10 mouse cellular contexts compared by ENCODE assay signal in genomic region chr19:4059069-4059740, GRCm38 (mm10). TPM values are rescaled to one million over a fixed set of nuclear protein-coding genes. Genes with fewer than 3 reads are reported as not detected.
A peak's percentile ranks its signal among the peaks of the same experiment; 100 is the strongest.
DNase-seq lines count a peak whose midpoint lies in the region; ATAC-seq and TF ChIP-seq lines count a peak whose summit lies in the region.
"Had no signal": no experiment of that assay in that cellular context is flagged by ENCODE, and none has a peak within 500 bp of the region (broad histone marks: within the 10 kb centered on the region; RNA-seq: fewer than 3 reads in every experiment).

TSS of gene Gstp3 (minus strand) at chr19:4059569.

- no peak within 1 kb of the TSS for H3K27ac ChIP-seq in heart, embryonic 14.5 days (replicated peaks in 1 of 2; ENCODE audit: control insufficient read depth in 1 of 2, insufficient read depth in 1 of 2, low read depth in 2 of 2, low read length in 2 of 2)
- no peak within 1 kb of the TSS for H3K27ac ChIP-seq in midbrain, embryonic 16.5 days (ENCODE audit: low read length)
- H3K27ac ChIP-seq: hindbrain, embryonic 10.5 days; macrophage had no signal

- no peak for DNase-seq in heart, adult 8-10 months (ENCODE audit: low spot score)
- no peak for DNase-seq in lung, adult 2 months
- peak; percentile 62 for DNase-seq in thymus, postnatal 0 days (ENCODE audit: low spot score)
- DNase-seq in layer of hippocampus, postnatal 25 days (ENCODE audit: extremely low spot score in 1 of 2, low spot score in 1 of 2) = no peak
- DNase-seq in kidney, adult 18-20 months = no peak

- 73% methylated on average over 15 of the region's 15 CpGs for WGBS in heart, embryonic 14.5 days
- WGBS in lung, adult 2 months = 54% methylated on average over 15 of the region's 15 CpGs
- 87% methylated on average over 15 of the region's 15 CpGs for WGBS in midbrain, embryonic 16.5 days

- H3K4me2 ChIP-seq in heart, embryonic 14.5 days (ENCODE audit: low read length) = no peak within 1 kb of the TSS
- no peak within 1 kb of the TSS for H3K4me2 ChIP-seq in midbrain, embryonic 16.5 days (ENCODE audit: low read length)

- no peak within 1 kb of the TSS for H3K9ac ChIP-seq in heart, embryonic 14.5 days (ENCODE audit: low read length)
- H3K9ac ChIP-seq in midbrain, embryonic 16.5 days (ENCODE audit: low read depth, low read length) = no peak within 1 kb of the TSS

- H3K4me1 ChIP-seq in heart, embryonic 14.5 days (ENCODE audit: control insufficient read depth in 2 of 2, insufficient read depth in 2 of 2, low read length in 2 of 2) = peaks cover 10 to 13% of the 10 kb centered on the region in 2 experiments
- peaks cover 4% of the 10 kb centered on the region; the same call in 1 of the 2 replicates for H3K4me1 ChIP-seq in lung, adult 2 months (ENCODE audit: control insufficient read depth, insufficient read depth, low read length)
- H3K4me1 ChIP-seq in midbrain, embryonic 16.5 days (ENCODE audit: control insufficient read depth, insufficient read depth, low read length) = no peaks in the 10 kb centered on the region

- H3K36me3 ChIP-seq in heart, embryonic 14.5 days (ENCODE audit: control insufficient read depth, insufficient read depth, low read length) = no peaks in the 10 kb centered on the region
- no peaks in the 10 kb centered on the region for H3K36me3 ChIP-seq in midbrain, embryonic 16.5 days (ENCODE audit: control insufficient read depth, insufficient read depth, low read length)
- H3K36me3 ChIP-seq: hindbrain, embryonic 10.5 days had no signal

- no peak within 1 kb of the TSS for H3K4me3 ChIP-seq in heart, embryonic 14.5 days (ENCODE audit: control insufficient read depth in 1 of 2, insufficient read depth in 1 of 2, low read depth in 1 of 2, low read length in 2 of 2)
- H3K4me3 ChIP-seq in lung, adult 2 months (replicated peaks; ENCODE audit: extremely low read depth, low read depth, low read length) = no peak within 1 kb of the TSS
- no peak within 1 kb of the TSS for H3K4me3 ChIP-seq in midbrain, embryonic 16.5 days (ENCODE audit: low read depth, low read length)
- H3K4me3 ChIP-seq: hindbrain, embryonic 10.5 days had no signal

- ATAC-seq in heart, embryonic 14.5 days (ENCODE audit: insufficient number of reproducible peaks, insufficient read depth, low FRiP score, low read depth) = peak; percentile 42; the same call in 1 of the 2 replicates
- peak; percentile 95 for ATAC-seq in erythroblast, adult 5-6 weeks (replicated peaks; ENCODE audit: low FRiP score, poor library complexity, severe bottlenecking)
- no peak for ATAC-seq in midbrain, embryonic 16.5 days

- no peaks in the 10 kb centered on the region for H3K9me3 ChIP-seq in heart, embryonic 14.5 days (ENCODE audit: control insufficient read depth, low read length)
- H3K9me3 ChIP-seq in midbrain, embryonic 16.5 days (replicated peaks; ENCODE audit: control insufficient read depth, low read length, poor library complexity, severe bottlenecking) = no peaks in the 10 kb centered on the region
- H3K9me3 ChIP-seq: hindbrain, embryonic 10.5 days had no signal

- no peak for TF ChIP-seq CTCF in lung, adult 2 months (IDR thresholded peaks at IDR 0.05; ENCODE audit: insufficient read depth, low read length)

- TF ChIP-seq POLR2A in lung, adult 2 months (IDR thresholded peaks at IDR 0.05; ENCODE audit: borderline replicate concordance, extremely low read depth, low read depth, low read length) = 0 out of 2 replicates have a peak, but pooled peaks have one; percentile 15

- H3K27me3 ChIP-seq in heart, embryonic 14.5 days (ENCODE audit: control insufficient read depth, insufficient read depth, low read length) = no peaks in the 10 kb centered on the region
- H3K27me3 ChIP-seq in midbrain, embryonic 16.5 days (ENCODE audit: control insufficient read depth, insufficient read depth, low read depth, low read length) = no peaks in the 10 kb centered on the region

RNA-seq across cellular contexts. Expression of gene Gstp3, which starts in this region (rescaled TPM):
- polyA plus RNA-seq in heart, embryonic 14.5 days (2014; fragmentation: Nextera tagmentation; extraction: Ambion mirVana) = not detected in 2 replicates
- total RNA-seq in heart, adult 8-10 months (2022) = not detected
- total RNA-seq in erythroblast, adult 5-6 weeks (2015; ENCODE audit: low replicate concordance) = 4.2 and 30.2 TPM in 2 replicates
- total RNA-seq in erythroblast, adult 5-6 weeks (2017; ENCODE audit: low replicate concordance) = 8.4 and 11.1 TPM in 2 replicates
- polyA plus RNA-seq in lung, adult 2 months (2012; rRNA removed) = 14.4 and 15.9 TPM in 2 replicates
- 10.3 and 13.9 TPM in 2 replicates for polyA plus RNA-seq in thymus, postnatal 0 days (2015; fragmentation: Nextera tagmentation; extraction: Ambion mirVana)
- not detected in 2 replicates for polyA plus RNA-seq in midbrain, embryonic 16.5 days (2015; fragmentation: Nextera tagmentation; extraction: Ambion mirVana)
- not detected for total RNA-seq in layer of hippocampus, postnatal 25 days (2021)
- polyA plus RNA-seq: hindbrain, embryonic 10.5 days; macrophage had no signal

Comparison
In these comparisons a context has a peak if more than half of its experiments do, and no peak if none do; other contexts are left out.
1. RNA of gene Gstp3 (total RNA-seq): 4.2 to 30.2 TPM in erythroblast, adult 5-6 weeks; not detected in heart, adult 8-10 months and not detected in layer of hippocampus, postnatal 25 days; every median in the first group is over 4 times any median in the second.
2. RNA of gene Gstp3 (polyA plus RNA-seq): 14.4 to 15.9 TPM in lung, adult 2 months and 10.3 to 13.9 TPM in thymus, postnatal 0 days; not detected in heart, embryonic 14.5 days and not detected in midbrain, embryonic 16.5 days; every median in the first group is over 10 times any median in the second.
3. Peak in ATAC-seq in heart, embryonic 14.5 days; RNA of the gene not detected or under 1 TPM.